ENCODE assay signal across 17 mouse cellular contexts in genomic region chr11:52648849-52649400, GRCm38 (mm10).
DNase-seq lines count a peak whose midpoint lies in the region; ATAC-seq lines count a peak whose summit lies in the region.
"Had no signal": no experiment of that assay in that cellular context is flagged by ENCODE, and none has a peak within 500 bp of the region (broad histone marks: within the 10 kb centered on the region; RNA-seq: fewer than 3 reads in every experiment).

No protein-coding gene starts in this region.

- no peak overlapping the region for H3K4me2 ChIP-seq in heart, embryonic 12.5 days

- no peak overlapping the region for H3K4me3 ChIP-seq in heart, embryonic 12.5 days
- H3K4me3 ChIP-seq: limb, embryonic 10.5 days; midbrain, embryonic 10.5 days had no signal

- intact Hi-C loops in heart, postnatal 36 days (cut with DNase I) = no loop called here

- no peak for DNase-seq in heart, postnatal 36 days
- DNase-seq in 3134 (ENCODE audit: extremely low read depth, insufficient read length, low spot score) (peak; percentile 47), ZHBTc4 (ENCODE audit: low read depth, low spot score) (peak; percentile 5), MN1 (ENCODE audit: low spot score) (no peak)
- DNase-seq in frontal cortex, postnatal 36 days (ENCODE audit: low spot score in 2 of 2) = peak; percentile 47 to 67
- DNase-seq in urinary bladder, postnatal 36 days (ENCODE audit: low spot score in 2 of 2) = no peak
- no peak for DNase-seq in T-cell, adult 2 months (ENCODE audit: low spot score)
- DNase-seq: cerebellum, adult 11-12 months; forebrain, postnatal 0 days; heart, postnatal 10 days; kidney, adult 8-10 months; lung, postnatal 10 days had no signal

- 62% methylated on average over 8 of the region's 8 CpGs for WGBS in heart, embryonic 12.5 days

- no peaks in the 10 kb centered on the region for H3K9me3 ChIP-seq in heart, embryonic 12.5 days (replicated peaks)
- H3K9me3 ChIP-seq: limb, embryonic 10.5 days; midbrain, embryonic 10.5 days had no signal

- ATAC-seq in heart, embryonic 12.5 days (ENCODE audit: insufficient number of reproducible peaks, low FRiP score) = no peak
- ATAC-seq: CD4-positive, CD25-positive, alpha-beta regulatory T cell, adult 4 months; forebrain, postnatal 0 days had no signal

- 0 out of 2 replicates have a peak overlapping the region, but pooled peaks have one; percentile 34 for H3K27ac ChIP-seq in heart, embryonic 12.5 days (ENCODE audit: poor library complexity, severe bottlenecking)
- H3K27ac ChIP-seq: liver, embryonic 14.5 days had no signal

- peaks cover 45% of the 10 kb centered on the region for H3K4me1 ChIP-seq in heart, embryonic 12.5 days (replicated peaks)

- no peaks in the 10 kb centered on the region for H3K36me3 ChIP-seq in heart, embryonic 12.5 days
- H3K36me3 ChIP-seq: limb, embryonic 10.5 days; midbrain, embryonic 10.5 days had no signal

- H3K9ac ChIP-seq in heart, embryonic 12.5 days = no peak overlapping the region
- H3K9ac ChIP-seq: forebrain, postnatal 0 days; liver, embryonic 14.5 days had no signal

- H3K27me3 ChIP-seq in heart, embryonic 12.5 days (replicated peaks) = peaks cover under 1% of the 10 kb centered on the region; the same call in 1 of the 2 replicates

Comparison
In these comparisons a context has a peak if more than half of its experiments do, and no peak if none do; other contexts are left out.
1. DNase-seq: peak in 3134 (single experiment), ZHBTc4 (single experiment) and frontal cortex, postnatal 36 days (2 of 2); none in heart, postnatal 36 days (0 of 2), urinary bladder, postnatal 36 days (0 of 2), T-cell, adult 2 months (single experiment) and MN1 (single experiment).